Mouse (Mus musculus): ENCODE results near the gene Rfxank. TPM values are rescaled to one million over a fixed set of nuclear protein-coding genes. Genes with fewer than 3 reads are reported as not detected.

Gene Rfxank
- polyA plus RNA-seq (2015; fragmentation: Nextera tagmentation; extraction: Ambion mirVana), result 10.7 and 11.8 TPM in 2 replicates

GRCm38 (mm10) chr8:70139026-70139857, at the start of gene Rfxank, which contains the start of the genes Borcs8 and Mef2b:
Gene Rfxank, minus strand, starts transcription at chr8:70139154.
Gene Borcs8, plus strand, starts transcription at chr8:70139499.
Gene Mef2b, plus strand, starts transcription at chr8:70139711.
- Histone ChIP-seq H3K27me3 (ENCODE audit: control insufficient read depth, insufficient read depth, low read depth, low read length) (no peaks in the 10 kb centered on the region), H3K36me3 (ENCODE audit: control insufficient read depth, insufficient read depth, low read length) (peaks cover 14% of the 10 kb centered on the region), H3K4me3 (ENCODE audit: low read depth, low read length) (peak within 1 kb of the TSS; percentile 67), H3K9ac (ENCODE audit: low read depth, low read length) (peak within 1 kb of the TSS; percentile 74), H3K4me2 (ENCODE audit: low read length) (peak within 1 kb of the TSS; percentile 93), H3K9me3 (replicated peaks; ENCODE audit: control insufficient read depth, low read length, poor library complexity, severe bottlenecking) (no peaks in the 10 kb centered on the region), H3K4me1 (ENCODE audit: control insufficient read depth, insufficient read depth, low read length) (peaks cover 21% of the 10 kb centered on the region), H3K27ac (ENCODE audit: low read length) (peak within 1 kb of the TSS; percentile 87)
- WGBS, result 0% methylated on average over 46 of the region's 46 CpGs
- ATAC-seq, result peak; percentile 96

DNA sequence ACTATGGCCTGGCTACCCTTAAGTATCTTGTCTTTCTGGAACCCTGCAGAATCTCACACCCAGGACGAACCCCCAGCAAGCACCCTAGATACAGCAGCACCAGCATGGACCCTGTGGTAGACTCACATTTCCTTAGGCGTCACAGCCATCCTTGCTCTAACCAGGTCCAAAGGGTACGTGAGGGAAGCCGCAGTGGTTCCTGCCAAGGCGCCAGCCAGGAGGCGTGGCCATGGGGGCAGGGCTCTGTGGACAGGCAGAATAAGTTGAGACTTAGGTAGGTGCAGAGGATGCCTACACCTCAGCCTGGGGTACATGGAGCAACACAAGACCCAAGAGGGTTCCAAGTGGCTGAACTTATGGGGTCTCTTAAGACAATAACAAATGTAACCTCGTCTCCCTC, 49.8 kb upstream of the Rfxank start:
- no peak for ATAC-seq
- peaks cover 6% of the 10 kb centered on the region; the same call in 1 of the 2 replicates for H3K36me3 ChIP-seq (ENCODE audit: control insufficient read depth, insufficient read depth, low read length)

DNA sequence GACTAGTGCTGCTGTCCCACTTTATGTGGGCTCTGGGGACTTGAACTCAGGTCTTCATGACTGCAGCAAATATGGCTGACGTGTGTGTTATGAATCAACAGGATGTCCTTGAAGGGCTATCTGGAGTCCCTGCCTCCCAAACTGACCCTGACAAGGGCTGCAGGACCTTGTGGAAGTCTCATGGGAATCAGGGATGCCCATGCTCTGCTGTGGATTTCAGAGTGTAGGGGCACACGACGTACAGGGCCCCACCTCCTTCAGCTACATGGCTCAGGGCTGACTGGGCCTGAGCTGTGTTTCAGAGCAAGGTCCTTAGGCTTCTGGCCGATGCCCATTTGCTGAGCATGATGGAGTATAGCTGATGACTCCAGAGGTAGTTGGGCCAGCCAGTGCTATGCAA, 44.2 kb upstream of the Rfxank start:
- no peaks in the 10 kb centered on the region for H3K9me3 ChIP-seq (replicated peaks; ENCODE audit: control insufficient read depth, low read length, poor library complexity, severe bottlenecking)
- WGBS, result 92% methylated on average over 4 of the region's 4 CpGs
- peaks cover 8% of the 10 kb centered on the region; the same call in 1 of the 2 replicates for H3K36me3 ChIP-seq (ENCODE audit: control insufficient read depth, insufficient read depth, low read length)
- no peaks in the 10 kb centered on the region for H3K27me3 ChIP-seq (ENCODE audit: control insufficient read depth, insufficient read depth, low read depth, low read length)
- H3K9ac ChIP-seq (ENCODE audit: low read depth, low read length), result no peak overlapping the region
- no peak overlapping the region for H3K27ac ChIP-seq (ENCODE audit: low read length)
- no peaks in the 10 kb centered on the region for H3K4me1 ChIP-seq (ENCODE audit: control insufficient read depth, insufficient read depth, low read length)
- ATAC-seq, result no peak
- no peak overlapping the region for H3K4me2 ChIP-seq (ENCODE audit: low read length)
- H3K4me3 ChIP-seq (ENCODE audit: low read depth, low read length), result no peak overlapping the region

More for the DNA sequence above, 49.8 kb upstream of the Rfxank start:
- WGBS, result 68% methylated on average over 7 of the region's 7 CpGs
- Histone ChIP-seq H3K4me3 (ENCODE audit: low read depth, low read length) (no peak overlapping the region), H3K4me2 (ENCODE audit: low read length) (no peak overlapping the region), H3K9ac (ENCODE audit: low read depth, low read length) (no peak overlapping the region), H3K27ac (ENCODE audit: low read length) (no peak overlapping the region), H3K4me1 (ENCODE audit: control insufficient read depth, insufficient read depth, low read length) (no peaks in the 10 kb centered on the region), H3K9me3 (replicated peaks; ENCODE audit: control insufficient read depth, low read length, poor library complexity, severe bottlenecking) (no peaks in the 10 kb centered on the region), H3K27me3 (ENCODE audit: control insufficient read depth, insufficient read depth, low read depth, low read length) (no peaks in the 10 kb centered on the region)

DNA sequence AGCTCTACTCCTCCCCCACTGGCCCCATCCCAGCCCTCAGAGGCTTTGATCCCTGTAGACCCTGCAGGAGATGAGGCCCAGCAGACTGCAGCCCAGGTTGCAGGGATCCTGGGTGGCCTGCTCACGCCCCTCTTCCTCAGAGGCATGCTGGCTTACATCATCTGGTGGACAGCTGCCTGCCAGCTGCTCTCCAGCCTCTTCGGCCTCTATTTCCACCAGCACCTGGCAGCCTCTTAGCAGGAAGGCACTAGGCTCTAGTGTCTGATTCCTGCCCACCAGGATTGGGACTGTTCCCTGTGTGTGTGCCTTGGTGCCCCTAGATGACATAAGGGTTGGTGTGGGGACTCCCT, 42.9 kb upstream of the Rfxank start:
- Histone ChIP-seq H3K9me3 (replicated peaks; ENCODE audit: control insufficient read depth, low read length, poor library complexity, severe bottlenecking) (no peaks in the 10 kb centered on the region), H3K9ac (ENCODE audit: low read depth, low read length) (no peak overlapping the region), H3K4me1 (ENCODE audit: control insufficient read depth, insufficient read depth, low read length) (no peaks in the 10 kb centered on the region), H3K4me2 (ENCODE audit: low read length) (no peak overlapping the region), H3K27ac (ENCODE audit: low read length) (no peak overlapping the region), H3K36me3 (ENCODE audit: control insufficient read depth, insufficient read depth, low read length) (peaks cover 10% of the 10 kb centered on the region; the same call in 1 of the 2 replicates), H3K4me3 (ENCODE audit: low read depth, low read length) (no peak overlapping the region), H3K27me3 (ENCODE audit: control insufficient read depth, insufficient read depth, low read depth, low read length) (no peaks in the 10 kb centered on the region)
- no peak for ATAC-seq
- 72% methylated on average over 2 of the region's 2 CpGs for WGBS

DNA sequence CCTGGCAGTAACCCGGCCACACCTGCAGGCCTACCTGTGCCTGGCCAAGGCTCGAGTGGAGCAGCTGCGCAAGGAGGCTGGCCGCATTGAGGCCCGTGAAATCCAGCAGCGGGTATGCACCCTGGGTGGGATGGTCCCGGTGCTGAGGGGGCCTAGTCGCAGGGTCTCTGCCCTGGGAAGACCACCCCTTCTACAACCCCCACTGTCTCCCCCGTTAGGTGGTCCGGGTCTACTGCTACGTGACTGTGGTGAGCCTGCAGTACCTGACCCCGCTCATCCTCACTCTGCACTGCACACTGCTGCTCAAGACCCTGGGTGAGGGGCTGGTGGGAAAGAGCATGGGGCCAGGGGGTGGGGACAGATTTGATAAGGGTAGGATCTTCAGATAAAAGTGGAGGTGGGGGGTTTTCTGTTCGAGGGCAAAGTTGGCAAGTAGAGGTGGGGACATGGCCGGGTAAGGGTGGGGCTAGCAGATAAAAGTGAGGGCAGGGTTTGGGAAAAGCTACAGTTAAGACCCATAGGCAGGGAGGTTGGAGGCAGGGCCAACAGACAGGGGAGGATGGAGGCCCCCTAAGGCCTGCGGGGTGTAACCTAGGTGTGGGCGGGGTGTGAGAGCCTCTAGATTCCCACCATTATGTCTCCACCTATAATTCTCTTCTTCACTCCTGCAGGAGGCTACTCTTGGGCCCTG, 42.4 kb upstream of the Rfxank start:
- no peak overlapping the region for H3K9ac ChIP-seq (ENCODE audit: low read depth, low read length)
- ATAC-seq, result 0 out of 2 replicates have a peak, but pooled peaks have one; percentile 20
- H3K9me3 ChIP-seq (replicated peaks; ENCODE audit: control insufficient read depth, low read length, poor library complexity, severe bottlenecking), result no peaks in the 10 kb centered on the region
- no peaks in the 10 kb centered on the region for H3K27me3 ChIP-seq (ENCODE audit: control insufficient read depth, insufficient read depth, low read depth, low read length)
- H3K4me1 ChIP-seq (ENCODE audit: control insufficient read depth, insufficient read depth, low read length), result no peaks in the 10 kb centered on the region
- no peak overlapping the region for H3K27ac ChIP-seq (ENCODE audit: low read length)
- WGBS, result 89% methylated on average over 15 of the region's 16 CpGs
- H3K36me3 ChIP-seq (ENCODE audit: control insufficient read depth, insufficient read depth, low read length), result peaks cover 12% of the 10 kb centered on the region
- H3K4me3 ChIP-seq (ENCODE audit: low read depth, low read length), result no peak overlapping the region
- H3K4me2 ChIP-seq (ENCODE audit: low read length), result no peak overlapping the region

DNA sequence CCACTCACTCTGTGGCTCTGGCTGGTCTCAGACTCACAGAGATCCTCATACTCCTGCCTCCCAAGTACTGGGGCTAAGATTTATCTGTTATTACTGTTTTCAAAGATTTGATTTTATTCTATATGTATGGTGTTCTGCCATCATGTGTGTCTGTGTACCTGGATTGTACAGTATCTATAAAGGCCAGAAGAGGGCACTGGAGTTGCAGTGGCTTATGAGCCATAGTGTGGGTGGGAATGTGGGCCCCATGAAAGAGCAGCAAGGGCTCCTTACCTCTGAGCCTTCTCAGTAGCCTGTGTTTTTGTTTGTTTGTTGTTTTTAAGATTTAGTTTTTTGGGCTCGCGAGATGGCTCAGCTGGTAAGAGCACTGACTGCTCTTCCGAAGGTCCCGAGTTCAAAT, 40.1 kb upstream of the Rfxank start:
- 94% methylated on average over 4 of the region's 4 CpGs for WGBS

GRCm38 (mm10) chr8:70178231-70178630, 39.3 kb upstream of the Rfxank start:
- Histone ChIP-seq H3K27ac (ENCODE audit: low read length) (no peak overlapping the region), H3K36me3 (ENCODE audit: control insufficient read depth, insufficient read depth, low read length) (peaks cover 12% of the 10 kb centered on the region), H3K4me2 (ENCODE audit: low read length) (no peak overlapping the region), H3K4me1 (ENCODE audit: control insufficient read depth, insufficient read depth, low read length) (peaks cover 2% of the 10 kb centered on the region; the same call in 1 of the 2 replicates), H3K9me3 (replicated peaks; ENCODE audit: control insufficient read depth, low read length, poor library complexity, severe bottlenecking) (no peaks in the 10 kb centered on the region), H3K9ac (ENCODE audit: low read depth, low read length) (no peak overlapping the region), H3K4me3 (ENCODE audit: low read depth, low read length) (no peak overlapping the region), H3K27me3 (ENCODE audit: control insufficient read depth, insufficient read depth, low read depth, low read length) (no peaks in the 10 kb centered on the region)
- no peak for ATAC-seq
- 97% methylated on average over 2 of the region's 2 CpGs for WGBS

More for the DNA sequence above, 40.1 kb upstream of the Rfxank start:
- H3K4me1 ChIP-seq (ENCODE audit: control insufficient read depth, insufficient read depth, low read length), result no peaks in the 10 kb centered on the region
- H3K4me2 ChIP-seq (ENCODE audit: low read length), result no peak overlapping the region
- H3K9me3 ChIP-seq (replicated peaks; ENCODE audit: control insufficient read depth, low read length, poor library complexity, severe bottlenecking), result no peaks in the 10 kb centered on the region
- no peaks in the 10 kb centered on the region for H3K27me3 ChIP-seq (ENCODE audit: control insufficient read depth, insufficient read depth, low read depth, low read length)
- H3K9ac ChIP-seq (ENCODE audit: low read depth, low read length), result no peak overlapping the region
- H3K4me3 ChIP-seq (ENCODE audit: low read depth, low read length), result no peak overlapping the region
- no peak for ATAC-seq
- peaks cover 12% of the 10 kb centered on the region for H3K36me3 ChIP-seq (ENCODE audit: control insufficient read depth, insufficient read depth, low read length)
- H3K27ac ChIP-seq (ENCODE audit: low read length), result no peak overlapping the region

GRCm38 (mm10) chr8:70174079-70174478, 35.1 kb upstream of the Rfxank start:
- 88% methylated on average over 7 of the region's 7 CpGs for WGBS

DNA sequence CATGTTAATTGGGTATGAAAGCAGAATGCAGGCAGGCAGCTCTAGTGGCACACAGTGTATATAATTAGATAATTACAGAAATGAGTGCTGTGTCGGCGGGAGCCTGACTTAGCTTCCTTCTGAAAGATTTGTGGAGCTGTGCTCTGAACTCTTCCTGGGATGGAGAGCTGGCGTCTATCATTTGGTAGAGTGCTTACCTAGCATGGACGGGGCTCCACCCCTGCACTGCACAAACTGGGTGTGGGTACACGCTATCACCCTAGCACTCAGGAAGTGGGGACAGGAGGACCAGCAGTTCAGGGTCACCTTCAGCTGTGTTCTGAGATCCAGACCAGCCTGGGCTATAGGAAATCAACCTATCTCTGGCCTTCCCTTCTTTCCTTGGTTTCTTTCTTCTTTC, 34.4 kb upstream of the Rfxank start:
- 87% methylated on average over 5 of the region's 5 CpGs for WGBS

More at GRCm38 (mm10) chr8:70174079-70174478, 35.1 kb upstream of the Rfxank start:
- Histone ChIP-seq H3K27me3 (ENCODE audit: control insufficient read depth, insufficient read depth, low read depth, low read length) (no peaks in the 10 kb centered on the region), H3K4me3 (ENCODE audit: low read depth, low read length) (no peak overlapping the region), H3K9me3 (replicated peaks; ENCODE audit: control insufficient read depth, low read length, poor library complexity, severe bottlenecking) (no peaks in the 10 kb centered on the region), H3K9ac (ENCODE audit: low read depth, low read length) (no peak overlapping the region), H3K4me1 (ENCODE audit: control insufficient read depth, insufficient read depth, low read length) (peaks cover 14% of the 10 kb centered on the region), H3K4me2 (ENCODE audit: low read length) (no peak overlapping the region), H3K36me3 (ENCODE audit: control insufficient read depth, insufficient read depth, low read length) (peaks cover 5% of the 10 kb centered on the region), H3K27ac (ENCODE audit: low read length) (no peak overlapping the region)
- no peak for ATAC-seq

More for the DNA sequence above, 34.4 kb upstream of the Rfxank start:
- H3K4me3 ChIP-seq (ENCODE audit: low read depth, low read length), result no peak overlapping the region
- ATAC-seq, result no peak
- no peaks in the 10 kb centered on the region for H3K27me3 ChIP-seq (ENCODE audit: control insufficient read depth, insufficient read depth, low read depth, low read length)
- peak overlapping the region; percentile 62; the same call in 1 of the 2 replicates for H3K4me2 ChIP-seq (ENCODE audit: low read length)
- H3K9ac ChIP-seq (ENCODE audit: low read depth, low read length), result no peak overlapping the region
- H3K36me3 ChIP-seq (ENCODE audit: control insufficient read depth, insufficient read depth, low read length), result peaks cover 5% of the 10 kb centered on the region
- H3K4me1 ChIP-seq (ENCODE audit: control insufficient read depth, insufficient read depth, low read length), result peaks cover 14% of the 10 kb centered on the region
- no peak overlapping the region for H3K27ac ChIP-seq (ENCODE audit: low read length)
- H3K9me3 ChIP-seq (replicated peaks; ENCODE audit: control insufficient read depth, low read length, poor library complexity, severe bottlenecking), result no peaks in the 10 kb centered on the region

Measured in midbrain, embryonic 16.5 days (tissue).